Mouse (Mus musculus) frontal cortex, adult 2 months (tissue): ENCODE results near the gene Prpf4. TPM values are rescaled to one million over a fixed set of nuclear protein-coding genes. Genes with fewer than 3 reads are reported as not detected.

Experiments
- DNase-seq, 2 experiments: peaks; one replicate each; pipeline ENCODE4 v3.0.0; 2022; ENCODE audit warnings: low spot score in 1 of 2; ENCODE audit errors: extremely low spot score in 1 of 2
- polyA plus RNA-seq: library from polyadenylated mRNA; depleted of rRNA; stranded (reverse); fragments of >200 nt; gene quantifications from 2 replicates; pipeline ENCODE4 v1.2.3, GENCODE M21; 2012; rRNA removed

Gene Prpf4
- polyA plus RNA-seq, result 15.6 and 17.4 TPM in 2 replicates

GRCm38 (mm10) chr4:62408601-62409282 lies at the start of gene Prpf4, which contains the start of gene Cdc26:
Prpf4 (plus strand) TSS chr4:62408797.
Cdc26 (minus strand) TSS chr4:62408642.
- peak; percentile 99 for DNase-seq

GRCm38 (mm10) chr4:62359256-62359775 lies 49.3 kb upstream of the Prpf4 start:
- no peak for DNase-seq

GRCm38 (mm10) chr4:62360088-62360804 lies 48.4 kb upstream of the Prpf4 start, which contains the start of the genes Fkbp15 and Slc31a1:
Fkbp15 (minus strand) TSS chr4:62360548.
Slc31a1 (plus strand) TSS chr4:62360727.
- DNase-seq, result peak; percentile 97 to 98

- DNase-seq, result no peak
Measured at GRCm38 (mm10) chr4:62360805-62361455, 47.7 kb upstream of the Prpf4 start.

GRCm38 (mm10) chr4:62361571-62361970 lies 47.0 kb upstream of the Prpf4 start:
- DNase-seq, result no peak

GRCm38 (mm10) chr4:62361997-62362396 lies 46.6 kb upstream of the Prpf4 start:
- DNase-seq, result no peak

- no peak for DNase-seq
Measured at GRCm38 (mm10) chr4:62362437-62362836, 46.2 kb upstream of the Prpf4 start.

- DNase-seq, result no peak
Measured at GRCm38 (mm10) chr4:62364299-62364698, 44.3 kb upstream of the Prpf4 start.

- DNase-seq, result no peak
Measured at GRCm38 (mm10) chr4:62366291-62366690, 42.3 kb upstream of the Prpf4 start.

- DNase-seq, result no peak
Measured at GRCm38 (mm10) chr4:62367586-62367985, 41.0 kb upstream of the Prpf4 start.

- no peak for DNase-seq
Measured at GRCm38 (mm10) chr4:62369091-62369490, 39.5 kb upstream of the Prpf4 start.

- DNase-seq, result no peak
Measured at GRCm38 (mm10) chr4:62372410-62372809, 36.2 kb upstream of the Prpf4 start.

GRCm38 (mm10) chr4:62372818-62373520 lies 35.6 kb upstream of the Prpf4 start:
- no peak for DNase-seq

GRCm38 (mm10) chr4:62373668-62374067 lies 34.9 kb upstream of the Prpf4 start:
- DNase-seq, result no peak

GRCm38 (mm10) chr4:62374342-62374741 lies 34.3 kb upstream of the Prpf4 start:
- DNase-seq, result no peak

- DNase-seq, result no peak
Measured at GRCm38 (mm10) chr4:62376123-62376522, 32.5 kb upstream of the Prpf4 start.

GRCm38 (mm10) chr4:62379724-62380381 lies 28.7 kb upstream of the Prpf4 start:
- DNase-seq, result no peak

GRCm38 (mm10) chr4:62383207-62383606 lies 25.4 kb upstream of the Prpf4 start:
- DNase-seq, result no peak

GRCm38 (mm10) chr4:62383752-62384151 lies 24.8 kb upstream of the Prpf4 start:
- DNase-seq, result no peak

- DNase-seq, result no peak
Measured at GRCm38 (mm10) chr4:62384159-62384558, 24.4 kb upstream of the Prpf4 start.
